Mouse (Mus musculus) E14TG2a.4 (cell line): ENCODE measurements around the gene Ctf2.

ENCODE experiments used
- CTCF ChIP-seq: conservative IDR thresholded peaks from 2 replicates; pipeline ENCODE4 v1.5.1; 2014; ENCODE audit warnings: low read length
- NANOG ChIP-seq: IDR thresholded peaks from 2 replicates; pipeline ENCODE4 v1.6.1; 2014; ENCODE audit warnings: borderline replicate concordance, low read length, mixed read lengths
- POU5F1 ChIP-seq: IDR thresholded peaks from 2 replicates; pipeline ENCODE4 v1.6.1; 2014; ENCODE audit warnings: low read length, borderline replicate concordance

GRCm38 (mm10) chr7:127766851-127767609, 35.1 kb upstream of the Ctf2 start:
- no peak for TF ChIP-seq CTCF
- no peak for TF ChIP-seq NANOG
- no peak for TF ChIP-seq POU5F1
